Mouse (Mus musculus): ENCODE data around the gene Nup210l.

GRCm38 (mm10) chr3:90202884-90203283 is 99.0 kb downstream of the Nup210l start:
- TF ChIP-seq EP300 (IDR thresholded peaks at IDR 0.05; ENCODE audit: low read depth) (no peak), CTCF (IDR thresholded peaks at IDR 0.05; ENCODE audit: low read depth) (no peak)
